Mouse (Mus musculus): ENCODE data around the gene Ppp1r14c. TPM values are rescaled to one million over a fixed set of nuclear protein-coding genes. Genes with fewer than 3 reads are reported as not detected.
"Not testable (repeated sequence)": the region's sequence is repeated elsewhere in the genome, so short reads cannot be mapped to it uniquely, and the experiment has no call there.

The Ppp1r14c gene
- polyA plus RNA-seq, 1 experiment from 2014 or later: 5.0 TPM

DNA sequence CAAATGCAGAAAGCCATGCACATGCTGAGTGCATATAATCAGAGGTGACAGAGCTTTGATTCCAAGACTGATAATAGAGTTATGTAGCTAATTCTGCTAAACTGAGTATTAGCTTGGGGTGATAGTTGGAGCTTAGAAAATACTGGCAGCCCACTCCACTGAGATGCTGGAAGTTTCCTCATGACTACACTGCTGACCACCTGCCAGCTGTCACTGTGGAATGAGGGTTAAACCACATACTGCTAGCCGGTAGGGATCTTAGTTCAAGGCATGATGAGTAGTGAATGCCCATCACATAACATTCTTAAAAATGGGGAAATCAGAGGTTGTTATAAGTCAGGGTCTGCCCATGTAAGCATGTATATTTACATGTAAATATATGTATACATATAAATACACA, 113.9 kb downstream of the Ppp1r14c start:
- no peak for ATAC-seq (ENCODE audit: low FRiP score, low TSS enrichment)
- Histone ChIP-seq H3K4me2 (replicated peaks; ENCODE audit: low read depth, low read length) (no peak overlapping the region), H3K4me3 (ENCODE audit: low read length) (no peak overlapping the region), H3K9ac (ENCODE audit: low read depth, low read length) (no peak overlapping the region), H3K36me3 (ENCODE audit: control insufficient read depth, insufficient read depth, low read length) (no peaks in the 10 kb centered on the region), H3K9me3 (ENCODE audit: control insufficient read depth, low read length) (no peaks in the 10 kb centered on the region), H3K27me3 (ENCODE audit: control insufficient read depth, insufficient read depth, low read length) (no peaks in the 10 kb centered on the region), H3K27ac (ENCODE audit: low read depth, low read length) (no peak overlapping the region), H3K4me1 (ENCODE audit: control insufficient read depth, insufficient read depth, low read length) (no peaks in the 10 kb centered on the region)
- 79% methylated on average over 1 of the region's 1 CpGs for WGBS

DNA sequence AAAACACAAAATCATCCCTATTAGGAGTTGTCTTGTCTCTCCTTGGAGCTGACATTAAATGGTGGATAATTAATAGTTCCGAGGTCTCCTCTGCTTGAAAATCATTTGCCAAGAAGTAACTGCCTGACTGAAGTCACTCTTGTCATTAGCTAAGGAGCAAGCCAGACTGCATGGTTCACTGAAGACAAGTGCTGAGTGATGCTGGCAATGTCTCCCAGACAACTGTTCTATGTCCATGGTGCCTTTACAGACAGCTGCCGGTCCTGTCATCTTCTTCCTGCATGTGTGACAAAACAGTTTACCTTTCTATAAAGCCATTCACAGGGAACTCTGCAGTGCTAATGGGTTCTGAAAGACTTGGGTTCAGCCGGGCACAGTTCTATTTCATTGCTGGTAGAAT, 124.2 kb downstream of the Ppp1r14c start:
- H3K4me3 ChIP-seq (ENCODE audit: low read length): no peak overlapping the region
- no peaks in the 10 kb centered on the region for H3K36me3 ChIP-seq (ENCODE audit: control insufficient read depth, insufficient read depth, low read length)
- no peaks in the 10 kb centered on the region for H3K4me1 ChIP-seq (ENCODE audit: control insufficient read depth, insufficient read depth, low read length)
- H3K27ac ChIP-seq (ENCODE audit: low read depth, low read length): no peak overlapping the region
- no peak overlapping the region for H3K9ac ChIP-seq (ENCODE audit: low read depth, low read length)
- H3K27me3 ChIP-seq (ENCODE audit: control insufficient read depth, insufficient read depth, low read length): no peaks in the 10 kb centered on the region
- WGBS: 86% methylated on average over 3 of the region's 3 CpGs
- ATAC-seq (ENCODE audit: low FRiP score, low TSS enrichment): no peak
- H3K4me2 ChIP-seq (replicated peaks; ENCODE audit: low read depth, low read length): no peak overlapping the region
- no peaks in the 10 kb centered on the region for H3K9me3 ChIP-seq (ENCODE audit: control insufficient read depth, low read length)

DNA sequence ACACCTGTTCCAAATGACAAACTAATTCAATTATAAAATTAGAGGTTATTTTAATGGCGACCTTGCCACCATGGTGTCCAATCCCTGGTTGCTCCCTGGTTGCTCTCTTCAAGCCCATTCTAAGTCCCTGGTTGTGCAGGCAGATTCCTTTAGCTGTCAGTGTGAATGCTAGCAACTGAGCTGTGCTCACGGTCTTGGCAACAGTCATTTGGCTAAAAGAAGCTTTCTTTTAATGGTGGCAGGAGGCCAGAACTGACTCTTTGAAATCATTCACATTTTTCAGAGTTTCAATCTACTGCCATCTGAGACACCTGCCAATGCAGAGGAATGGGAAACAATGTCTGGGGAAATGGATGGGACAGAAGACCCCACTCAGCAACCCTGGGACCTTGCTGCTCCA, 130.9 kb downstream of the Ppp1r14c start:
- H3K36me3 ChIP-seq (ENCODE audit: control insufficient read depth, insufficient read depth, low read length): no peaks in the 10 kb centered on the region
- H3K4me2 ChIP-seq (replicated peaks; ENCODE audit: low read depth, low read length): no peak overlapping the region
- no peaks in the 10 kb centered on the region for H3K9me3 ChIP-seq (ENCODE audit: control insufficient read depth, low read length)
- no peaks in the 10 kb centered on the region for H3K27me3 ChIP-seq (ENCODE audit: control insufficient read depth, insufficient read depth, low read length)
- H3K9ac ChIP-seq (ENCODE audit: low read depth, low read length): no peak overlapping the region
- H3K4me1 ChIP-seq (ENCODE audit: control insufficient read depth, insufficient read depth, low read length): no peaks in the 10 kb centered on the region
- no peak overlapping the region for H3K4me3 ChIP-seq (ENCODE audit: low read length)
- 79% methylated on average over 2 of the region's 2 CpGs for WGBS
- no peak overlapping the region for H3K27ac ChIP-seq (ENCODE audit: low read depth, low read length)
- ATAC-seq (ENCODE audit: low FRiP score, low TSS enrichment): no peak

DNA sequence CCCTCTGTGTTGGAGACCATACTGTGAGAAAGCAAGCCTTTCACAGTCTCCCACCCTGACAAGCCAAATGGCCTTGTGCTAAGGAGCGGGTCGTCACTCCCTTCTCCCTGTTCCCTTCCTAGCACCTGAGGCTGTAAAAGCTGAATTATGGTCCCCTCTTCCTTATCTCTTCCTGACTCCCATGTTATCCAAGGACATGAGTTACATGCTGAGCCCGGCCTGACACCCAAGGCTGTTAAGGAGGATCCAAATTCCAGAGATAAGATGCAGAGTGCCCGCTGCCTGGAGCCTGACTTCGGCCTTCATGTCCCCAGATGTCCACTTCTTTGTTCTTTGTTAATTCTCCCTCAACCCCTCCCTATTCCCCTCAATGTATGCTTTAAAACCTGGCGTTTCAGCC, 135.0 kb downstream of the Ppp1r14c start:
- H3K4me2 ChIP-seq (replicated peaks; ENCODE audit: low read depth, low read length); H3K4me1 ChIP-seq (ENCODE audit: control insufficient read depth, insufficient read depth, low read length); H3K9ac ChIP-seq (ENCODE audit: low read depth, low read length); H3K36me3 ChIP-seq (ENCODE audit: control insufficient read depth, insufficient read depth, low read length); H3K27ac ChIP-seq (ENCODE audit: low read depth, low read length); H3K4me3 ChIP-seq (ENCODE audit: low read length); ATAC-seq (ENCODE audit: low FRiP score, low TSS enrichment); H3K9me3 ChIP-seq (ENCODE audit: control insufficient read depth, low read length); H3K27me3 ChIP-seq (ENCODE audit: control insufficient read depth, insufficient read depth, low read length): not testable (repeated sequence)
- WGBS: 72% methylated on average over 6 of the region's 6 CpGs

DNA sequence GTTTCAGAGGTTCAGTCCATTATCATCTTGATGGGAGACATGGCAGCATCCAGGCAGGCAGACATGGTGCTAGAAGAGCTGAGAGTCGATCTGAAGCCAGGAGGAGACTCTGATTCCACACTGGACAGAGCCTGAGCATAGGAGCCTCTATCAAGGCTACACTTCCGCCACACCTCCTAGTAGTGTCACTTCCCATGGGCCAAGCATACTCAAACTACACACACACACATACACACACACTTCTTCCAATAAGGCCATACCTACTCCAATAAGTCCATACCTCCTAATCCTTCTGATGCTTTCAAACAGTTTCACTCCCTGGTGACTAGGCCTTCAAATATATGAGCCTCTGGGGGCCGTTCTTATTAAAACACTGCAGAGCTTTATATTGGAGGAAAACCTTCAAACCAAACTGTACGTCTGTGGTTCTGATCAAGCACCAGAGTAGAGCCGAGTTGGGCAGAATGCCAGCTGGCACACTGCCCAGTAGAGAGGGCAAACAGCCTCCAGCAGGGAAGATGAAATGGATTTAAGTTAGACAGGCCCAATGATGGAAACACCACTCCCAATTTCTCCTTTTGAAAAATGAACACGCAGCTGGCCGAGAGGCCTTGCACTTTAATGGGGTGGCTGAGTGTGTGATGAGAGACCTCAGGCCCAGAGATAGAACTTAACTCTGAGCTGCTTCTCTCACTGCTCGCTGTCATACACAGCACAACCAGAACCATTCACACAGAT, 141.8 kb downstream of the Ppp1r14c start:
- WGBS: 60% methylated on average over 8 of the region's 8 CpGs
- Histone ChIP-seq H3K9ac (ENCODE audit: low read depth, low read length) (no peak overlapping the region), H3K4me2 (replicated peaks; ENCODE audit: low read depth, low read length) (no peak overlapping the region), H3K9me3 (ENCODE audit: control insufficient read depth, low read length) (no peaks in the 10 kb centered on the region), H3K4me3 (ENCODE audit: low read length) (no peak overlapping the region), H3K4me1 (ENCODE audit: control insufficient read depth, insufficient read depth, low read length) (peaks cover 2% of the 10 kb centered on the region; the same call in 1 of the 2 replicates), H3K36me3 (ENCODE audit: control insufficient read depth, insufficient read depth, low read length) (no peaks in the 10 kb centered on the region), H3K27ac (ENCODE audit: low read depth, low read length) (no peak overlapping the region), H3K27me3 (ENCODE audit: control insufficient read depth, insufficient read depth, low read length) (no peaks in the 10 kb centered on the region)
- ATAC-seq (ENCODE audit: low FRiP score, low TSS enrichment): peak; percentile 40; the same call in 1 of the 2 replicates

DNA sequence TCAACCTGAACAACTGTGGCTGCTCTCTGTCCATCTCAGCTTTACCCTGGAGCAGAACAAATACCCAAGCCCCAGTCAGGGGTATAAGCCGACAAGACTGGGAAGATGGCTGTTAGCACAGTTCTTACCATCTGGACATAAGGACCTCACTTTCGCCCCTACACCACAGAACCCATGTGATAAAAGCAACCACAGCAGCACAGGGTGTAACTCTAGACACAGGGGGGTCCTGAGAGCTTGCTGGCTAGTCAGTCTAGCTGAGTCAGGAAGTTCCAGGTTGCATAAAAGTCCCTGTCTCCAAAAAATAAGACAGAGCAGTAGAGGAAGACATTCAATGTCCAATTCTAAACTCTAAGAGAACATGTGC, 142.3 kb downstream of the Ppp1r14c start:
- ATAC-seq (ENCODE audit: low FRiP score, low TSS enrichment): no peak
- WGBS: 61% methylated on average over 2 of the region's 2 CpGs
- no peak overlapping the region for H3K4me2 ChIP-seq (replicated peaks; ENCODE audit: low read depth, low read length)

DNA sequence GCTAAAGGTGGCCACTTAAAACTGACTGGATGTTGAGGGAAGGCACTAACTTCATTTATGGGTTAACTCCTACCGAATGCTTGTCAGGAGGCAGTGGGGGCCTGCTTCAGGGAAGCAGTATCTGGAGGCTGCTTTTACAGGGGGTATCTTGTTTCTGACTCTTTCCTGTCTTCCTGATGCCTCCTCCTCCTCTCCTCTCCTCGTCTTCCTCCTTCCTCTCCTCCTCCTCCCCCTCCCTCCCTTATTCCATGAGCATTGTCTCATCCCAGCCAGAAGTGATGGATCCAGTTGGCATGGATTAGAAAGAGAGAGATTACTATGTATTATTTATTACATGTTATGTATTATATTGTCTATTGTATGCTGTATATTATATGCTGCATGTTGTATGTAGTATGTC, 142.9 kb downstream of the Ppp1r14c start:
- no peaks in the 10 kb centered on the region for H3K27me3 ChIP-seq (ENCODE audit: control insufficient read depth, insufficient read depth, low read length)
- peaks cover 2% of the 10 kb centered on the region; the same call in 1 of the 2 replicates for H3K4me1 ChIP-seq (ENCODE audit: control insufficient read depth, insufficient read depth, low read length)
- WGBS: 36% methylated on average over 2 of the region's 2 CpGs
- no peak overlapping the region for H3K27ac ChIP-seq (ENCODE audit: low read depth, low read length)
- no peak overlapping the region for H3K4me3 ChIP-seq (ENCODE audit: low read length)
- peak; percentile 36; the same call in 1 of the 2 replicates for ATAC-seq (ENCODE audit: low FRiP score, low TSS enrichment)
- no peaks in the 10 kb centered on the region for H3K9me3 ChIP-seq (ENCODE audit: control insufficient read depth, low read length)
- no peak overlapping the region for H3K4me2 ChIP-seq (replicated peaks; ENCODE audit: low read depth, low read length)
- H3K9ac ChIP-seq (ENCODE audit: low read depth, low read length): no peak overlapping the region
- no peaks in the 10 kb centered on the region for H3K36me3 ChIP-seq (ENCODE audit: control insufficient read depth, insufficient read depth, low read length)

More for the DNA sequence above, 142.3 kb downstream of the Ppp1r14c start:
- Histone ChIP-seq H3K4me1 (ENCODE audit: control insufficient read depth, insufficient read depth, low read length) (peaks cover 2% of the 10 kb centered on the region; the same call in 1 of the 2 replicates), H3K27ac (ENCODE audit: low read depth, low read length) (no peak overlapping the region), H3K4me3 (ENCODE audit: low read length) (no peak overlapping the region), H3K36me3 (ENCODE audit: control insufficient read depth, insufficient read depth, low read length) (no peaks in the 10 kb centered on the region), H3K9me3 (ENCODE audit: control insufficient read depth, low read length) (no peaks in the 10 kb centered on the region), H3K9ac (ENCODE audit: low read depth, low read length) (no peak overlapping the region), H3K27me3 (ENCODE audit: control insufficient read depth, insufficient read depth, low read length) (no peaks in the 10 kb centered on the region)

DNA sequence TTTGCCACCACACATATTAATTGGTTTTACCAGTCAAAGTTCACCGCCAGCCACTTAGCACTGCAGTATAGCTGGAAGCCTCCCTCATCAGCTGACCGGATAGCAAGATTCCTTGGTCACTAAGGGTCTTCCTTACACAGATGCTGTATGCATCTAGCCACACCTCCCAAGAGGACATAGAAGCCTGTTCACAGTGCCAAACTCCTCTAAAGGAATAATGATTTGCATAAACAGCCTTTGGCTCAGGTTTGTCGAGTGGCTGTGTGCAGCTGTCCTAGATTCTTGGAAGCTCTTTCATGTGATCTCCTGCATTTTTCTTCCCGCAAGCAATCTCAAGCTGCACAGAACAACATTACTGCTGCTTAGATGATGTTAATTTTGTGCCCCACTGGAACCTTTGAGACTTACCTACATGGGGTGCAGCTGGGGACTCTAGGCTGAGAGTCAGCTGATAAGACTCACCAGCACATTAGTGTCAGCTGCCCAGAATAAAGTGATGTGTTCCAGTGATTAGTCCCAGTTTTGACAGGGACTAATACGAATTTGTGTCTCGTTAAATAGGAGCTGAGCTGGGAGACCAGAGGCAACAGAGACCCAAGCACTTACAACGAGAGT, 143.9 kb downstream of the Ppp1r14c start:
- 78% methylated on average over 7 of the region's 7 CpGs for WGBS
- Histone ChIP-seq H3K36me3 (ENCODE audit: control insufficient read depth, insufficient read depth, low read length) (no peaks in the 10 kb centered on the region), H3K4me1 (ENCODE audit: control insufficient read depth, insufficient read depth, low read length) (peaks cover 2% of the 10 kb centered on the region; the same call in 1 of the 2 replicates), H3K9ac (ENCODE audit: low read depth, low read length) (no peak overlapping the region), H3K27ac (ENCODE audit: low read depth, low read length) (no peak overlapping the region), H3K9me3 (ENCODE audit: control insufficient read depth, low read length) (no peaks in the 10 kb centered on the region), H3K4me2 (replicated peaks; ENCODE audit: low read depth, low read length) (no peak overlapping the region), H3K27me3 (ENCODE audit: control insufficient read depth, insufficient read depth, low read length) (no peaks in the 10 kb centered on the region), H3K4me3 (ENCODE audit: low read length) (no peak overlapping the region)
- no peak for ATAC-seq (ENCODE audit: low FRiP score, low TSS enrichment)

DNA sequence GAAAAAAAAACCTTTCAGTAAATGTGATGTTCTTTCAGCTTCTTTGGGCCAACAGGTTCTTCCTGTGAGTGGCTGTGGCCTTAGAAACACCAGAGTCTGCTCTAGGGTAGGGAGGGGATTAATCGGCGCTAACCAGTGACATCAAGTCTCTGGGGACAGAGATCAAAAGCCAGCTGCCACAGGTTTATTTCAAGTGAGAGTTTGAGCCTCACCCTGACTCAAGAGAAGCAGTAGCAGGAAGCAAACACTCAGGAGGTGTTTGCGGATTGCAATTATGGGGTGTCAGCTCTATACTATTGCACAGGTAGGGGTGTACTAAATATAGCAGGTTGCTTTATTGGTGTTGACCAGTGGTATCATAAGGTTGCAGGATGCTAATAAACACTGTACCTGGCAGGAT, 144.6 kb downstream of the Ppp1r14c start:
- no peak overlapping the region for H3K4me3 ChIP-seq (ENCODE audit: low read length)
- no peaks in the 10 kb centered on the region for H3K9me3 ChIP-seq (ENCODE audit: control insufficient read depth, low read length)
- H3K4me1 ChIP-seq (ENCODE audit: control insufficient read depth, insufficient read depth, low read length): peaks cover 2% of the 10 kb centered on the region; the same call in 1 of the 2 replicates
- 69% methylated on average over 3 of the region's 3 CpGs for WGBS
- no peaks in the 10 kb centered on the region for H3K27me3 ChIP-seq (ENCODE audit: control insufficient read depth, insufficient read depth, low read length)
- no peaks in the 10 kb centered on the region for H3K36me3 ChIP-seq (ENCODE audit: control insufficient read depth, insufficient read depth, low read length)
- no peak overlapping the region for H3K27ac ChIP-seq (ENCODE audit: low read depth, low read length)
- H3K4me2 ChIP-seq (replicated peaks; ENCODE audit: low read depth, low read length): no peak overlapping the region
- ATAC-seq (ENCODE audit: low FRiP score, low TSS enrichment): no peak
- H3K9ac ChIP-seq (ENCODE audit: low read depth, low read length): no peak overlapping the region

Data from kidney, embryonic 14.5 days (tissue).